Mouse (Mus musculus) MEL (cell line): Measurements from ENCODE around the gene Nhsl2. TPM values are rescaled to one million over a fixed set of nuclear protein-coding genes. Genes with fewer than 3 reads are reported as not detected.

Source experiments
- DNase-seq: peaks from one replicate; pipeline ENCODE4 v3.0.0; 2011; ENCODE audit warnings: low read depth, low spot score
- H3K27ac ChIP-seq: 2 replicates; pipeline ENCODE4 v1.5.1; 2012; ENCODE audit warnings: low read depth, mild to moderate bottlenecking, control low read depth, low read length, moderate library complexity; ENCODE audit not compliant: control insufficient read depth
- H3K27me3 ChIP-seq, 2 experiments: fragments of 150-350 bp in 1 of 2; sonication (generic) in 1 of 2; 2 replicates each; pipeline ENCODE4 v1.6.1; 2012; ENCODE audit warnings: low read length in 2 of 2, mild to moderate bottlenecking in 2 of 2, improper control_type of control experiment in 1 of 2, moderate library complexity in 1 of 2; ENCODE audit not compliant: insufficient read depth in 2 of 2, control insufficient read depth in 1 of 2
- H3K36me3 ChIP-seq, 2 experiments: 2 replicates each; pipeline ENCODE4 v1.6.1; 2012 to 2014; ENCODE audit warnings: low read length in 2 of 2, improper control_type of control experiment in 1 of 2, inconsistent platforms in 1 of 2, mild to moderate bottlenecking in 1 of 2; ENCODE audit not compliant: insufficient read depth in 2 of 2, control insufficient read depth in 1 of 2
- H3K4me1 ChIP-seq, 2 experiments: fragments of 150-350 bp in 1 of 2; sonication (generic) in 1 of 2; 2 replicates each; pipeline ENCODE4 v1.6.1; 2012; ENCODE audit warnings: low read length in 2 of 2, improper control_type of control experiment in 1 of 2, mild to moderate bottlenecking in 1 of 2; ENCODE audit not compliant: insufficient read depth in 2 of 2, control insufficient read depth in 1 of 2
- H3K4me3 ChIP-seq, 2 experiments: fragments of 150-350 bp in 1 of 2; sonication (generic) in 1 of 2; 2 replicates each; pipeline ENCODE4 v1.5.1; 2012; ENCODE audit warnings: low read depth in 2 of 2, low read length in 2 of 2, mild to moderate bottlenecking in 2 of 2, moderate library complexity in 2 of 2, control low read depth in 1 of 2, improper control_type of control experiment in 1 of 2; ENCODE audit not compliant: control insufficient read depth in 1 of 2, insufficient read depth in 1 of 2
- H3K79me2 ChIP-seq: 2 replicates; pipeline ENCODE4 v1.6.1; 2012; ENCODE audit warnings: mild to moderate bottlenecking, low read length, moderate library complexity; ENCODE audit not compliant: control insufficient read depth, poor library complexity, insufficient read depth
- H3K9ac ChIP-seq: 2 replicates; pipeline ENCODE4 v1.6.1; 2012; ENCODE audit warnings: low read depth, mild to moderate bottlenecking, control low read depth, low read length, moderate library complexity; ENCODE audit not compliant: control insufficient read depth, poor library complexity, severe bottlenecking
- H3K9me3 ChIP-seq: fragments of 150-350 bp; sonication (generic); replicated peaks from 2 replicates; pipeline ENCODE4 v1.6.1; 2012; ENCODE audit warnings: mild to moderate bottlenecking, low read length, improper control_type of control experiment, moderate library complexity; ENCODE audit not compliant: insufficient read depth
- BHLHE40 ChIP-seq: IDR thresholded peaks from 2 replicates; pipeline ENCODE4 v1.6.1; 2012; ENCODE audit warnings: low read depth, mild to moderate bottlenecking, inconsistent platforms, low read length, improper control_type of control experiment, borderline replicate concordance
- CHD1 ChIP-seq: IDR thresholded peaks from 2 replicates; pipeline ENCODE4 v1.6.1; 2012; ENCODE audit warnings: low read depth, mild to moderate bottlenecking, inconsistent platforms, low read length, improper control_type of control experiment
- CHD2 ChIP-seq: IDR thresholded peaks from 2 replicates; pipeline ENCODE4 v1.6.1; 2011; ENCODE audit warnings: low read length, improper control_type of control experiment
- CTCF ChIP-seq, 3 experiments: IDR thresholded peaks in 2 of 3; conservative IDR thresholded peaks in 1 of 3; 2 replicates each; pipeline ENCODE4 v1.5.1; 2011 to 2012; ENCODE audit warnings: low read length in 3 of 3, low read depth in 2 of 3, mild to moderate bottlenecking in 2 of 3, improper control_type of control experiment in 1 of 3, inconsistent platforms in 1 of 3, mixed read lengths in 1 of 3, moderate library complexity in 1 of 3; ENCODE audit not compliant: control insufficient read depth in 1 of 3, insufficient read depth in 1 of 3, poor library complexity in 1 of 3, severe bottlenecking in 1 of 3
- E2F4 ChIP-seq: IDR thresholded peaks from 2 replicates; pipeline ENCODE4 v1.6.1; 2011; ENCODE audit warnings: low read depth, low read length, improper control_type of control experiment, borderline replicate concordance
- EP300 ChIP-seq, 2 experiments: IDR thresholded peaks; 2 replicates each; pipeline ENCODE4 v1.6.1; 2011; ENCODE audit warnings: improper control_type of control experiment in 2 of 2, low read length in 2 of 2, low read depth in 1 of 2, mild to moderate bottlenecking in 1 of 2
- ETS1 ChIP-seq: IDR thresholded peaks from 2 replicates; pipeline ENCODE4 v1.6.1; 2012; ENCODE audit warnings: low read depth, mild to moderate bottlenecking, inconsistent platforms, low read length, improper control_type of control experiment, moderate library complexity
- GABPA ChIP-seq: IDR thresholded peaks from 2 replicates; pipeline ENCODE4 v1.6.1; 2012; ENCODE audit warnings: low read depth, mild to moderate bottlenecking, inconsistent platforms, low read length, improper control_type of control experiment, moderate library complexity
- GATA1 ChIP-seq: IDR thresholded peaks from 2 replicates; pipeline ENCODE4 v1.6.1; 2011; ENCODE audit warnings: low read depth, low read length, improper control_type of control experiment
- MAFK ChIP-seq: IDR thresholded peaks from 2 replicates; pipeline ENCODE4 v1.6.1; 2011; ENCODE audit warnings: low read depth, mild to moderate bottlenecking, low read length, improper control_type of control experiment, borderline replicate concordance
- MAX ChIP-seq: IDR thresholded peaks from 2 replicates; pipeline ENCODE4 v1.6.1; 2011; ENCODE audit warnings: low read length, improper control_type of control experiment
- MAZ ChIP-seq: IDR thresholded peaks from 2 replicates; pipeline ENCODE4 v1.6.1; 2012; ENCODE audit warnings: low read depth, mild to moderate bottlenecking, inconsistent platforms, low read length, improper control_type of control experiment
- MEF2A ChIP-seq: IDR thresholded peaks from 2 replicates; pipeline ENCODE4 v1.6.1; 2014; ENCODE audit warnings: low read depth, mild to moderate bottlenecking, inconsistent platforms, low read length, improper control_type of control experiment; ENCODE audit not compliant: poor library complexity, insufficient replicate concordance, severe bottlenecking; ENCODE audit errors: extremely low read depth
- MXI1 ChIP-seq: IDR thresholded peaks from 2 replicates; pipeline ENCODE4 v1.6.1; 2011; ENCODE audit warnings: mild to moderate bottlenecking, low read depth, low read length, improper control_type of control experiment
- MYB ChIP-seq: IDR thresholded peaks from 2 replicates; pipeline ENCODE4 v1.6.1; 2011; ENCODE audit warnings: mild to moderate bottlenecking, low read depth, low read length, improper control_type of control experiment
- MYC ChIP-seq: IDR thresholded peaks from 2 replicates; pipeline ENCODE4 v1.6.1; 2011; ENCODE audit warnings: low read depth, mild to moderate bottlenecking, low read length, improper control_type of control experiment, moderate library complexity
- NELFE ChIP-seq: IDR thresholded peaks from 2 replicates; pipeline ENCODE4 v1.6.1; 2011; ENCODE audit warnings: low read depth, low read length, improper control_type of control experiment
- NRF1 ChIP-seq: IDR thresholded peaks from 2 replicates; pipeline ENCODE4 v1.6.1; 2014; ENCODE audit warnings: low read depth, mild to moderate bottlenecking, inconsistent platforms, low read length, improper control_type of control experiment, moderate library complexity; ENCODE audit not compliant: poor library complexity, insufficient read depth, severe bottlenecking
- POLR2A ChIP-seq, 2 experiments: IDR thresholded peaks; 2 replicates each; pipeline ENCODE4 v1.6.1; 2011 to 2012; ENCODE audit warnings: low read length in 2 of 2, mild to moderate bottlenecking in 2 of 2, control low read depth in 1 of 2, improper control_type of control experiment in 1 of 2, low read depth in 1 of 2, moderate library complexity in 1 of 2; ENCODE audit not compliant: control insufficient read depth in 1 of 2, insufficient read depth in 1 of 2, poor library complexity in 1 of 2
- RAD21 ChIP-seq: IDR thresholded peaks from 2 replicates; pipeline ENCODE4 v1.6.1; 2011; ENCODE audit warnings: mild to moderate bottlenecking, low read depth, low read length, improper control_type of control experiment
- SIN3A ChIP-seq: IDR thresholded peaks from 2 replicates; pipeline ENCODE4 v1.6.1; 2012; ENCODE audit warnings: low read length, improper control_type of control experiment, inconsistent platforms
- SMC3 ChIP-seq: IDR thresholded peaks from 2 replicates; pipeline ENCODE4 v1.6.1; 2011; ENCODE audit warnings: low read depth, low read length, improper control_type of control experiment
- TAL1 ChIP-seq: IDR thresholded peaks from 2 replicates; pipeline ENCODE4 v1.6.1; 2012; ENCODE audit warnings: mild to moderate bottlenecking, inconsistent platforms, low read length, moderate library complexity, mixed read lengths
- UBTF ChIP-seq: IDR thresholded peaks from 2 replicates; pipeline ENCODE4 v1.6.1; 2012; ENCODE audit warnings: low read depth, mild to moderate bottlenecking, inconsistent platforms, low read length, improper control_type of control experiment, moderate library complexity, borderline replicate concordance; ENCODE audit not compliant: insufficient read depth
- USF1 ChIP-seq: IDR thresholded peaks from 2 replicates; pipeline ENCODE4 v1.6.1; 2014; ENCODE audit warnings: low read depth, mild to moderate bottlenecking, inconsistent platforms, low read length, improper control_type of control experiment, moderate library complexity
- USF2 ChIP-seq, 2 experiments: IDR thresholded peaks; 2 replicates each; pipeline ENCODE4 v1.6.1; 2011 to 2012; ENCODE audit warnings: improper control_type of control experiment in 2 of 2, low read length in 2 of 2, borderline replicate concordance in 1 of 2, inconsistent platforms in 1 of 2, low read depth in 1 of 2, mild to moderate bottlenecking in 1 of 2; ENCODE audit not compliant: insufficient read depth in 1 of 2
- ZC3H11A ChIP-seq: IDR thresholded peaks from 2 replicates; pipeline ENCODE4 v1.6.1; 2012; ENCODE audit warnings: low read depth, mild to moderate bottlenecking, inconsistent platforms, low read length, improper control_type of control experiment
- ZKSCAN1 ChIP-seq: IDR thresholded peaks from 2 replicates; pipeline ENCODE4 v1.6.1; 2012; ENCODE audit warnings: low read depth, mild to moderate bottlenecking, inconsistent platforms, low read length, improper control_type of control experiment, moderate library complexity
- ZNF384 ChIP-seq: IDR thresholded peaks from 2 replicates; pipeline ENCODE4 v1.6.1; 2012; ENCODE audit warnings: low read depth, mild to moderate bottlenecking, inconsistent platforms, low read length, improper control_type of control experiment
- polyA plus RNA-seq, 2 experiments: library from polyadenylated mRNA; stranded (reverse) in 1 of 2; unstranded in 1 of 2; fragments of >175 nt in 1 of 2; fragments of >200 nt in 1 of 2; gene quantifications; 2 replicates each; pipeline versions ENCODE4 v1.2.1 to v1.2.4; 2012; ENCODE audit warnings: low replicate concordance in 2 of 2, low read depth in 1 of 2; ENCODE audit not compliant: insufficient read length in 2 of 2, insufficient read depth in 1 of 2, missing spikeins in 1 of 2
- total RNA-seq: library from RNA; depleted of rRNA; stranded (reverse); fragments of 300-350 nt; gene quantifications from 2 replicates; pipeline ENCODE4 v1.2.3, GENCODE M21; 2012

Gene Nhsl2
- total and polyA plus RNA-seq, 3 experiments: 0.01 to 0.23 TPM; not detected in 1

- TF ChIP-seq SIN3A (peak; percentile 32; the same call in 1 of the 2 replicates), UBTF (no peak), MEF2A (no peak), ZNF384 (no peak)
- no peak overlapping the region for H3K27ac ChIP-seq
- H3K4me3 ChIP-seq: peak overlapping the region in 1 of 2 experiments; percentile 23; a peak in 2 of 4 replicates
- no peaks in the 10 kb centered on the region for H3K27me3 ChIP-seq
- H3K4me1 ChIP-seq: peaks cover 0 to 8% of the 10 kb centered on the region in 2 experiments; a peak in 1 of 4 replicates
- no peak overlapping the region; the same call in 1 of the 2 replicates for H3K9ac ChIP-seq
- H3K36me3 ChIP-seq: peaks cover 0 to 7% of the 10 kb centered on the region in 2 experiments; a peak in 2 of 4 replicates
- H3K9me3 ChIP-seq: no peaks in the 10 kb centered on the region
- peaks cover 9% of the 10 kb centered on the region for H3K79me2 ChIP-seq
- peak; percentile 65 for DNase-seq
Observed at GRCm38 (mm10) chrX:102115676-102116075, 266.5 kb downstream of the Nhsl2 start.

DNA sequence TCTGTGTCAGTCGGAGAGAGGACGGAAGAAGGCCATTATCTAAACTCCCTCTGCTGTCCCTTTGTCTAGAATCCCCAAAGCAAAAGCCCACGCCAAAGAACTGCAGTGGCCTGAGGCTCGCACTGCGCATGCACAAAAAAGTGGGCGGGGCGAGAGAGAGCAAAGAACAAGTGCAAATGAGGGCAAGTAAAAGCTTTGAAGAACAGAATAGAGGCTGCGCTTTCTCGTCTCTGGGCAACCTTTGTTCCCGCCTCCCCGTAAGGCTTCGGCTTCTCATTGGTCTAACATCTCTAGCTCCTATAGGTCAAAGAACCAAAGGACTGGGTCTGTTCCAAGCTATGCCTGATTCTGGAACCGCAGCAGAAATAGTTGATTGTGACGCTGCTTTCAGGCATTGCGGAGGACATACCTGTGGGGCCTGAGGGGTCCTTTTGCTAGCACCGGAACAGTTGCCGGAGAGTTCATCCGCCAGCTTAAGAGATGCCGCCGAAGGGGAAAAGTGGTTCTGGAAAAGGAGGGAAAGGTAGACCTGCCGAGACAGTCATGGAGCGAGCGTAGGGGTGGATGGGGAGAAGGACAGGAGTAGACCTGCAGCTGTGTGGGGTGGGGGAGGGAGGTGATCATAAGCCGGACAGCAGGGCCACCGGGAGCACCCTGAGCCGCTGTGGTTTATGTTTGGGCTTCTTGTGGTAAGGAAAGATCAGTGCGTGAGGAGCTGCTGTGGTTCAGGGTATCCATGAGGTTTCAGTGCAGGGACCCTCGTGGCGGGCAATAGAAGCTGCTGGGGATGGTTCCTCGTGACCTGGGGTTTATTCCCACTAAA, 270.1 kb downstream of the Nhsl2 start, which contains the start of gene Pin4:
TSS of gene Pin4 (plus strand) at position 406 of the 823 bp plus-strand sequence.
- peaks cover 0 to 18% of the 10 kb centered on the region in 2 experiments; a peak in 2 of 4 replicates for H3K36me3 ChIP-seq
- peak within 1 kb of the TSS; percentile 83 to 99 for H3K4me3 ChIP-seq
- peaks cover 9% of the 10 kb centered on the region for H3K79me2 ChIP-seq
- H3K9me3 ChIP-seq: no peaks in the 10 kb centered on the region
- H3K4me1 ChIP-seq: peaks cover 0 to 12% of the 10 kb centered on the region in 2 experiments; a peak in 2 of 4 replicates
- DNase-seq: peak; percentile 96
- peak within 1 kb of the TSS; percentile 67 for H3K27ac ChIP-seq
- no peaks in the 10 kb centered on the region for H3K27me3 ChIP-seq
- H3K9ac ChIP-seq: peak within 1 kb of the TSS; percentile 92
- TF ChIP-seq MXI1: peak; percentile 43; the same call in 1 of the 2 replicates
- TF ChIP-seq MAX: peak; percentile 99
- TF ChIP-seq SMC3: no peak
- no peak for TF ChIP-seq RAD21
- peak in 1 of 2 experiments; percentile 64; a peak in 2 of 4 replicates for TF ChIP-seq POLR2A (IDR thresholded peaks at IDR 0.05; ENCODE audit: control insufficient read depth in 1 of 2, insufficient read depth in 1 of 2, low read depth in 1 of 2, low read length in 2 of 2, poor library complexity in 1 of 2)
- no peak for TF ChIP-seq CHD2
- no peak for TF ChIP-seq GATA1
- TF ChIP-seq E2F4: peak; percentile 56; the same call in 1 of the 2 replicates
- peak; percentile 42; the same call in 1 of the 2 replicates for TF ChIP-seq MAZ
- no peak for TF ChIP-seq MYB
- TF ChIP-seq MAFK: no peak
- TF ChIP-seq ETS1: no peak
- TF ChIP-seq NRF1: peak; percentile 84
- TF ChIP-seq SIN3A: peak; percentile 93
- TF ChIP-seq CHD1: no peak
- no peak for TF ChIP-seq TAL1
- 0 out of 2 replicates have a peak, but pooled peaks have one; percentile 36 for TF ChIP-seq MYC
- peak; percentile 59 for TF ChIP-seq NELFE
- no peak for TF ChIP-seq USF1
- no peak for TF ChIP-seq EP300 (IDR thresholded peaks at IDR 0.05; ENCODE audit: low read depth in 1 of 2, low read length in 2 of 2)
- TF ChIP-seq CTCF (IDR thresholded peaks at IDR 0.05 in 2 of 3, conservative IDR thresholded peaks at IDR 0.05 in 1 of 3; ENCODE audit: control insufficient read depth in 1 of 3, insufficient read depth in 1 of 3, low read depth in 2 of 3, low read length in 3 of 3, poor library complexity in 1 of 3, severe bottlenecking in 1 of 3): peak in 1 of 3 experiments; percentile 0; a peak in 1 of 6 replicates
- TF ChIP-seq BHLHE40: no peak
- no peak for TF ChIP-seq ZKSCAN1
- no peak for TF ChIP-seq GABPA
- no peak for TF ChIP-seq ZC3H11A
- no peak for TF ChIP-seq USF2 (IDR thresholded peaks at IDR 0.05; ENCODE audit: borderline replicate concordance in 1 of 2, insufficient read depth in 1 of 2, low read depth in 1 of 2, low read length in 2 of 2)
